ENCODE assay signal across 29 mouse cellular contexts in the genomic region with DNA sequence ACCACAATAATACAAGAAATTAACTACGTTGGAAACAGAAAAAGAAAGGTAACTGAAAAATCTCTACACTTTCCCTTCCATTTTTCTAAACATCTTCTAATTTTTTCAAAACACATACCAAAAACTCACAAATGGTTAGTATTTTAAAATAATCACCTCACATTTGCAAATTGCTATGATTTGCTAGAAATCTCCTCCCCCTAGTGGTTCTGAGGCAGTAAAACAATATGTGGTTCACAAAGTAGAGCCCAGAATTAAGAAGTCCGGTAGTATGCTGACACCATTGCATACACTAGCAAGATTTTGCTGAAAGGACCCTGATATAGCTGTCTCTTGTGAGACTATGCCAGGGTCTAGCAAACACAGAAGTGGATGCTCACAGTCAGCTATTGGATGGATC. TPM values are rescaled to one million over a fixed set of nuclear protein-coding genes. Genes with fewer than 3 reads are reported as not detected.
DNase-seq lines count a peak whose midpoint lies in the region; ATAC-seq and TF ChIP-seq lines count a peak whose summit lies in the region.
"Not testable (repeated sequence)": the region's sequence is repeated elsewhere in the genome, so short reads cannot be mapped to it uniquely, and the experiment has no call there.
"Had no signal": no experiment of that assay in that cellular context is flagged by ENCODE, and none has a peak within 500 bp of the region (broad histone marks: within the 10 kb centered on the region; RNA-seq: fewer than 3 reads in every experiment).

No protein-coding gene starts in this region.

- not testable (repeated sequence) for H3K9ac ChIP-seq in forebrain, postnatal 0 days; intestine, postnatal 0 days (ENCODE audit: low read depth, low read length); lung, postnatal 0 days (replicated peaks; ENCODE audit: low read depth)

- not testable (repeated sequence) for H3K4me2 ChIP-seq in forebrain, postnatal 0 days (ENCODE audit: low read depth); intestine, postnatal 0 days (replicated peaks; ENCODE audit: low read depth); lung, postnatal 0 days (replicated peaks; ENCODE audit: low read depth, low read length)

- TF ChIP-seq CTCF in E14TG2a.4 (conservative IDR thresholded peaks at IDR 0.05; ENCODE audit: low read length): peak; percentile 53
- TF ChIP-seq CTCF in forebrain, postnatal 0 days (IDR thresholded peaks at IDR 0.05; ENCODE audit: low read depth): peak; percentile 35
- peak; percentile 56 for TF ChIP-seq CTCF in intestine, postnatal 0 days (IDR thresholded peaks at IDR 0.05; ENCODE audit: low read depth)
- peak; percentile 46 for TF ChIP-seq CTCF in left cerebral cortex, adult 2 months (IDR thresholded peaks at IDR 0.05)
- TF ChIP-seq CTCF in lung, postnatal 0 days (IDR thresholded peaks at IDR 0.05): 0 out of 2 replicates have a peak, but pooled peaks have one; percentile 4

- intact Hi-C loops in left cerebral cortex, adult 2 months (cut with DNase I): loop anchor here (10.0 kb wide), 1 partner anchor 607 kb away; no protein-coding TSS in a partner anchor

- not testable (repeated sequence) for H3K27me3 ChIP-seq in E14TG2a.4 (ENCODE audit: insufficient read depth, low read length); forebrain, postnatal 0 days (ENCODE audit: insufficient read depth, low read length); intestine, postnatal 0 days (replicated peaks; ENCODE audit: control insufficient read depth, insufficient read depth, low read length); lung, postnatal 0 days (replicated peaks; ENCODE audit: insufficient read depth, low read length)

- not testable (repeated sequence) for H3K4me1 ChIP-seq in E14TG2a.4 (replicated peaks; ENCODE audit: low read depth, low read length); forebrain, postnatal 0 days (ENCODE audit: insufficient read depth); intestine, postnatal 0 days (replicated peaks; ENCODE audit: control insufficient read depth, insufficient read depth, low read length); lung, postnatal 0 days (ENCODE audit: insufficient read depth, low read depth, low read length)

- not testable (repeated sequence) for ATAC-seq in forebrain, postnatal 0 days; intestine, postnatal 0 days; lung, postnatal 0 days

- not testable (repeated sequence) for H3K27ac ChIP-seq in forebrain, postnatal 0 days (ENCODE audit: low read depth, low read length); intestine, postnatal 0 days (ENCODE audit: low read depth, low read length); left cerebral cortex, adult 2 months; lung, postnatal 0 days (ENCODE audit: low read length)

- DNase-seq in 416B (ENCODE audit: low read depth): peak; percentile 5
- not testable (repeated sequence) for DNase-seq in forebrain, postnatal 0 days; left cerebral cortex, adult 2 months (ENCODE audit: extremely low spot score in 1 of 2, low spot score in 2 of 2); lung, postnatal 0 days (ENCODE audit: low spot score)

- not testable (repeated sequence) for H3K9me3 ChIP-seq in E14TG2a.4 (ENCODE audit: low read length); forebrain, postnatal 0 days (ENCODE audit: low read length); intestine, postnatal 0 days (ENCODE audit: control insufficient read depth); lung, postnatal 0 days (ENCODE audit: low read length)

- not testable (repeated sequence) for H3K4me3 ChIP-seq in E14TG2a.4 (replicated peaks; ENCODE audit: low read length); forebrain, postnatal 0 days (ENCODE audit: low read depth, low read length); intestine, postnatal 0 days (ENCODE audit: low read depth, low read length); left cerebral cortex, adult 2 months; lung, postnatal 0 days (ENCODE audit: low read depth, low read length)

- H3K36me3 ChIP-seq in E14TG2a.4 (ENCODE audit: insufficient read depth, low read length); forebrain, postnatal 0 days (ENCODE audit: insufficient read depth); intestine, postnatal 0 days (ENCODE audit: control insufficient read depth, insufficient read depth); lung, postnatal 0 days (ENCODE audit: insufficient read depth, low read length): not testable (repeated sequence)

- 84% methylated on average over 2 of the region's 2 CpGs for WGBS in forebrain, postnatal 0 days
- WGBS in intestine, postnatal 0 days: 90% methylated on average over 2 of the region's 2 CpGs
- 76% methylated on average over 2 of the region's 2 CpGs for WGBS in lung, postnatal 0 days

- TF ChIP-seq EP300 in lung, postnatal 0 days (IDR thresholded peaks at IDR 0.05): not testable (repeated sequence)

RNA-seq across cellular contexts. Expression of gene Amtn, which starts 16.1 kb away (rescaled TPM):
- not detected in 2 replicates for total RNA-seq in forebrain, postnatal 0 days (2014; rRNA removed)
- polyA plus RNA-seq in forebrain, postnatal 0 days (2015; fragmentation: Nextera tagmentation; extraction: Ambion mirVana): not detected in 2 replicates
- 0.16 TPM in 1 of 2 replicates, not detected in the other for polyA plus RNA-seq in intestine, postnatal 0 days (2015; fragmentation: Nextera tagmentation; extraction: Ambion mirVana)
- not detected for total RNA-seq in left cerebral cortex, adult 2 months (2021)
- polyA plus RNA-seq in lung, postnatal 0 days (2015; fragmentation: Nextera tagmentation; extraction: Ambion mirVana): 0.13 and 0.23 TPM in 2 replicates
- total RNA-seq: adrenal gland, adult 18-20 months; adrenal gland, postnatal 10 days; adrenal gland, postnatal 36 days; common myeloid progenitor, adult 5-6 weeks; ES-E14; gastrocnemius, adult 8-10 months; gastrocnemius, postnatal 25 days; heart, adult 18-20 months; heart, postnatal 14 days; heart, postnatal 4 days had no signal
- polyA plus RNA-seq: cerebellum, adult 2 months; embryonic facial prominence, embryonic 12.5 days; embryonic facial prominence, embryonic 15.5 days; forebrain, embryonic 11.5 days; forebrain, embryonic 14.5 days; gonadal fat pad, adult 2 months; heart, embryonic 10.5 days; heart, embryonic 13.5 days; heart, embryonic 16.5 days; hindbrain, embryonic 11.5 days; hindbrain, embryonic 14.5 days; intestine, embryonic 14.5 days; Patski had no signal

Comparison
In these comparisons a context has a peak if more than half of its experiments do, and no peak if none do; other contexts are left out.
1. CTCF ChIP-seq: peak in every context shown above with its lines; median percentile 56 in intestine, postnatal 0 days; 53 in E14TG2a.4; 46 in left cerebral cortex, adult 2 months; 35 in forebrain, postnatal 0 days; 4 in lung, postnatal 0 days.